Mouse (Mus musculus) CH12.LX (cell line): ENCODE measurements around the gene Krt17. TPM values are rescaled to one million over a fixed set of nuclear protein-coding genes. Genes with fewer than 3 reads are reported as not detected.
"Not testable (repeated sequence)": the region's sequence is repeated elsewhere in the genome, so short reads cannot be mapped to it uniquely, and the experiment has no call there.

Source experiments
- DNase-seq: peaks from one replicate; pipeline ENCODE4 v3.0.0-alpha.2; 2013; ENCODE audit errors: extremely low read depth
- H3K27ac ChIP-seq: 2 replicates; pipeline ENCODE4 v1.5.1; 2012; ENCODE audit warnings: low read depth, mild to moderate bottlenecking, control low read depth, moderate library complexity; ENCODE audit not compliant: insufficient read depth
- H3K27me3 ChIP-seq: replicated peaks from 2 replicates; pipeline ENCODE3; 2012; ENCODE audit warnings: inconsistent platforms
- H3K36me3 ChIP-seq, 2 experiments: replicated peaks in 1 of 2; 2 replicates each; pipeline versions ENCODE3 to v1.6.1; 2012; ENCODE audit warnings: inconsistent platforms in 1 of 2, low read length in 1 of 2, mild to moderate bottlenecking in 1 of 2, mixed read lengths in 1 of 2, moderate library complexity in 1 of 2; ENCODE audit not compliant: control insufficient read depth in 1 of 2, insufficient read depth in 1 of 2
- H3K4me1 ChIP-seq, 2 experiments: 2 replicates each; pipeline ENCODE4 v1.6.1; 2012; ENCODE audit warnings: inconsistent platforms in 1 of 2, moderate library complexity in 1 of 2; ENCODE audit not compliant: insufficient read depth in 2 of 2, control insufficient read depth in 1 of 2
- H3K4me2 ChIP-seq: 2 replicates; pipeline ENCODE4 v1.6.1; 2012; ENCODE audit warnings: low read depth, mild to moderate bottlenecking, control low read depth; ENCODE audit not compliant: poor library complexity, insufficient read depth, severe bottlenecking
- H3K4me3 ChIP-seq, 3 experiments: fragments of 150-350 bp in 1 of 3; sonication (generic) in 1 of 3; replicated peaks in 1 of 3; 2 replicates each; pipeline versions ENCODE3 to v1.5.1; 2011 to 2012; ENCODE audit warnings: low read depth in 2 of 3, low read length in 2 of 3, mild to moderate bottlenecking in 2 of 3, moderate library complexity in 2 of 3, control low read depth in 1 of 3, improper control_type of control experiment in 1 of 3, inconsistent platforms in 1 of 3, mixed read lengths in 1 of 3; ENCODE audit not compliant: poor library complexity in 1 of 3
- H3K79me2 ChIP-seq: replicated peaks from 2 replicates; pipeline ENCODE4 v1.6.1; 2012; ENCODE audit warnings: mild to moderate bottlenecking, moderate library complexity; ENCODE audit not compliant: control insufficient read depth, poor library complexity, insufficient read depth, severe bottlenecking; ENCODE audit errors: extremely low read depth
- H3K9ac ChIP-seq: 2 replicates; pipeline ENCODE4 v1.6.1; 2012; ENCODE audit warnings: low read depth, mild to moderate bottlenecking, control low read depth, moderate library complexity; ENCODE audit not compliant: insufficient read depth
- H3K9me3 ChIP-seq: replicated peaks from 2 replicates; pipeline ENCODE3; 2012; ENCODE audit warnings: low read length, inconsistent platforms, mixed read lengths
- CHD2 ChIP-seq: IDR thresholded peaks from 2 replicates; pipeline ENCODE4 v1.6.1; 2011; ENCODE audit warnings: low read length, improper control_type of control experiment
- E2F4 ChIP-seq: IDR thresholded peaks from 2 replicates; pipeline ENCODE4 v1.6.1; 2011; ENCODE audit warnings: low read depth, low read length, improper control_type of control experiment; ENCODE audit not compliant: insufficient replicate concordance
- ETS1 ChIP-seq: conservative IDR thresholded peaks from 2 replicates; pipeline ENCODE4 v1.6.1; 2012; ENCODE audit warnings: low read depth, mild to moderate bottlenecking, inconsistent platforms, low read length, improper control_type of control experiment, moderate library complexity
- GABPA ChIP-seq: IDR thresholded peaks from 2 replicates; pipeline ENCODE4 v1.6.1; 2012; ENCODE audit warnings: low read depth, low read length, improper control_type of control experiment, inconsistent platforms; ENCODE audit not compliant: insufficient replicate concordance
- HCFC1 ChIP-seq: IDR thresholded peaks from 2 replicates; pipeline ENCODE4 v1.6.1; 2012; ENCODE audit warnings: low read depth, mild to moderate bottlenecking, inconsistent platforms, low read length, improper control_type of control experiment
- IRF4 ChIP-seq: IDR thresholded peaks from 2 replicates; pipeline ENCODE4 v1.6.1; 2014; ENCODE audit warnings: low read depth, mild to moderate bottlenecking, inconsistent platforms, low read length, improper control_type of control experiment
- MAX ChIP-seq: IDR thresholded peaks from 2 replicates; pipeline ENCODE4 v1.6.1; 2011; ENCODE audit warnings: low read length, improper control_type of control experiment
- MEF2A ChIP-seq: IDR thresholded peaks from 2 replicates; pipeline ENCODE4 v1.6.1; 2014; ENCODE audit warnings: low read depth, mild to moderate bottlenecking, inconsistent platforms, low read length, improper control_type of control experiment, borderline replicate concordance
- NRF1 ChIP-seq: IDR thresholded peaks from 2 replicates; pipeline ENCODE4 v1.6.1; 2014; ENCODE audit warnings: low read depth, mild to moderate bottlenecking, inconsistent platforms, low read length, improper control_type of control experiment, moderate library complexity
- PAX5 ChIP-seq: IDR thresholded peaks from 2 replicates; pipeline ENCODE4 v1.6.1; 2012; ENCODE audit warnings: low read length, inconsistent platforms, mixed read lengths
- USF1 ChIP-seq: IDR thresholded peaks from 2 replicates; pipeline ENCODE4 v1.6.1; 2014; ENCODE audit warnings: low read depth, mild to moderate bottlenecking, inconsistent platforms, low read length, improper control_type of control experiment
- ZC3H11A ChIP-seq: IDR thresholded peaks from 2 replicates; pipeline ENCODE4 v1.6.1; 2012; ENCODE audit warnings: low read depth, mild to moderate bottlenecking, inconsistent platforms, low read length, improper control_type of control experiment
- ZNF384 ChIP-seq: IDR thresholded peaks from 2 replicates; pipeline ENCODE4 v1.6.1; 2012; ENCODE audit warnings: low read depth, low read length, improper control_type of control experiment, inconsistent platforms
- dilution Hi-C: fragments of 300-500 bp; cut with MboI; formaldehyde crosslinking; loops from 2 replicates; pipeline ENCODE4 v1.14.3; 2020; ENCODE audit warnings: low sequenced_read_pairs; ENCODE audit not compliant: extremely low pct_unique_long_range_greater_than_20kb, extremely low pct_ligation_motif_present
- in situ Hi-C: fragments of 300-500 bp; cut with MboI; formaldehyde crosslinking; loops from 3 replicates; pipeline ENCODE4 v1.14.3; 2019; ENCODE audit warnings: low sequenced_read_pairs, low pct_ligation_motif_present, low pct_unique_long_range_greater_than_20kb, mixed read lengths
- polyA plus RNA-seq: library from polyadenylated mRNA; unstranded; fragments of >175 nt; gene quantifications from 2 replicates; pipeline ENCODE4 v1.2.1, GENCODE M21; 2012; ENCODE audit warnings: low read depth; ENCODE audit not compliant: insufficient read length
- total RNA-seq, 2 experiments: library from RNA; depleted of rRNA; stranded (reverse); fragments of 300-350 nt in 1 of 2; fragments of >200 nt in 1 of 2; gene quantifications; 2 replicates each; pipeline ENCODE4 v1.2.3; 2012 to 2014

Krt17 gene
- total RNA-seq (2012; rRNA removed), result 0.76 and 0.97 TPM in 2 replicates
- 0.15 TPM in 1 of 2 replicates, not detected in the other for total RNA-seq (2014; rRNA removed)
- not detected in 2 replicates for polyA plus RNA-seq

GRCm38 (mm10) chr11:100260514-100261234 lies at the start of gene Krt17:
Gene Krt17 (minus strand): TSS chr11:100261029.
- H3K4me3 ChIP-seq, result no peak within 1 kb of the TSS
- TF ChIP-seq MAX, result no peak
- no peak for TF ChIP-seq NRF1
- TF ChIP-seq MEF2A, result no peak
- no peak for TF ChIP-seq PAX5
- TF ChIP-seq E2F4, result no peak
- no peak for TF ChIP-seq CHD2
- TF ChIP-seq ETS1, result no peak
- TF ChIP-seq GABPA, result no peak
- TF ChIP-seq ZC3H11A, result no peak
- TF ChIP-seq IRF4, result no peak
- no peak for TF ChIP-seq HCFC1
- TF ChIP-seq USF1, result no peak
- TF ChIP-seq, all 38 proteins: peak for 0
- Histone ChIP-seq H3K9ac (no peak within 1 kb of the TSS), H3K27me3 (peaks cover 99% of the 10 kb centered on the region), H3K4me2 (no peak within 1 kb of the TSS), H3K9me3 (no peaks in the 10 kb centered on the region), H3K27ac (no peak within 1 kb of the TSS), H3K36me3 (no peaks in the 10 kb centered on the region), H3K79me2 (no peaks in the 10 kb centered on the region), H3K4me1 (peaks cover 14 to 43% of the 10 kb centered on the region in 2 experiments)
- DNase-seq, result no peak
- dilution Hi-C loops, result no loop called here
- in situ Hi-C loops, result no loop called here

- dilution Hi-C loops, H3K9ac ChIP-seq, H3K4me3 ChIP-seq, in situ Hi-C loops, H3K36me3 ChIP-seq, H3K4me1 ChIP-seq, H3K4me2 ChIP-seq, DNase-seq, H3K79me2 ChIP-seq, H3K27ac ChIP-seq, H3K9me3 ChIP-seq: not testable (repeated sequence)
- H3K27me3 ChIP-seq, result peaks cover 76% of the 10 kb centered on the region
- peak; percentile 52 for TF ChIP-seq ZNF384
Measured at GRCm38 (mm10) chr11:100308672-100309071, 47.8 kb upstream of the Krt17 start.
